Mouse (Mus musculus) ES-E14 (cell line): Measurements from ENCODE around the gene Ptbp2.

ENCODE experiments used
- CHD2 ChIP-seq: IDR thresholded peaks from 2 replicates; pipeline ENCODE4 v1.6.1; 2014; ENCODE audit warnings: mild to moderate bottlenecking, low read depth, low read length, inconsistent platforms
- HCFC1 ChIP-seq: IDR thresholded peaks from 2 replicates; pipeline ENCODE4 v1.6.1; 2012; ENCODE audit warnings: low read length, inconsistent platforms, borderline replicate concordance; ENCODE audit not compliant: insufficient read depth
- MAFK ChIP-seq: IDR thresholded peaks from 2 replicates; pipeline ENCODE4 v1.6.1; 2014; ENCODE audit warnings: mild to moderate bottlenecking, low read depth, low read length, inconsistent platforms; ENCODE audit not compliant: insufficient read depth
- ZC3H11A ChIP-seq: IDR thresholded peaks from 2 replicates; pipeline ENCODE4 v1.6.1; 2012; ENCODE audit warnings: low read depth, mild to moderate bottlenecking, inconsistent platforms, low read length, borderline replicate concordance
- ZNF384 ChIP-seq: IDR thresholded peaks from 2 replicates; pipeline ENCODE4 v1.6.1; 2012; ENCODE audit warnings: low read depth, low read length, inconsistent platforms

- no peak for TF ChIP-seq MAFK
- no peak for TF ChIP-seq HCFC1
- TF ChIP-seq ZNF384: no peak
- TF ChIP-seq ZC3H11A: no peak
- TF ChIP-seq CHD2: no peak
Measured at GRCm38 (mm10) chr3:119753791-119754190, 30.5 kb downstream of the Ptbp2 start.
